Mouse (Mus musculus): Measurements from ENCODE around the gene Cald1.

DNA sequence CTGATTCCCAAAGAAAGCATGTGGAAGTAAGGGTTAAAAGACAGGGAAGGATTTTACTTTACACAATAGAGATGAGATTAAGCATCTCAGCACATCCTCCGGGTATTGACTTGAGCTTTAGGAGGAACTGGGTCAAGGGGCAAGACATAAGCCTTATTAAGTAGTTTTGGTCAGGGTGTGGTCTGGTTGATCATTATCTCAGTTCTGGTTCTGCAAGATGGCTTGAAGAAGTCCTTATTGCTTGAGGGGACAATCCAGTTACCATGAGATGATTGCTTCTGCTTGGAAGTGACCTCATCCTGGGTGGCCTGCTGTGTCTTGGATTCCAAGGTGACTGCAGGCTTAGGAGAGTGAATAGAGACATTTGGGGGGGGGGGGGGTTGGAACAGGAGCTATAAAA, 21.9 kb downstream of the Cald1 start:
- TF ChIP-seq POLR2A (IDR thresholded peaks at IDR 0.05; ENCODE audit: borderline replicate concordance, low read depth, low read length) (no peak), CTCF (IDR thresholded peaks at IDR 0.05; ENCODE audit: low read depth, low read length) (no peak)

All from bone marrow macrophage, adult 2 months (primary cell).